Mouse (Mus musculus): ENCODE data around the gene F11. TPM values are rescaled to one million over a fixed set of nuclear protein-coding genes. Genes with fewer than 3 reads are reported as not detected.

F11 gene
- total RNA-seq, 2 experiments from 2014 or later = not detected

DNA sequence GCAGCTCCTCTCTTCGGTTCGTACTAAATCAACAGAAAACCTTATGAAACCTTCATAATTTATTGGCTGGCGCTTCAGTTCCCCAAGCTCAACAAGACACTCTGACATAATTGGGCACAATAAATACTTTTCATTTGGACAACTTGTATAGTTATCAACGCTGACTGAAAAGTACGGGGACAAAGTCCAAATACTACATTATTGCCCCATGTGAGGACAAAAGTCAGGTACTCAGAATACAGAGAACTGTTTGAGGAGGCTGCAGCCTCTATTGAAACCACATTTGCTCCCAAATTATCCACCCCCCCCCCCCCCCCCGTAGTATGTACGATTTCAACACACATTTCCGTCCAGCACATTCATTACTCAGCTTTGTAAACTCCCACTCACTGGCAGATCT is 22.5 kb downstream of the F11 start:
- no peak for DNase-seq

DNA sequence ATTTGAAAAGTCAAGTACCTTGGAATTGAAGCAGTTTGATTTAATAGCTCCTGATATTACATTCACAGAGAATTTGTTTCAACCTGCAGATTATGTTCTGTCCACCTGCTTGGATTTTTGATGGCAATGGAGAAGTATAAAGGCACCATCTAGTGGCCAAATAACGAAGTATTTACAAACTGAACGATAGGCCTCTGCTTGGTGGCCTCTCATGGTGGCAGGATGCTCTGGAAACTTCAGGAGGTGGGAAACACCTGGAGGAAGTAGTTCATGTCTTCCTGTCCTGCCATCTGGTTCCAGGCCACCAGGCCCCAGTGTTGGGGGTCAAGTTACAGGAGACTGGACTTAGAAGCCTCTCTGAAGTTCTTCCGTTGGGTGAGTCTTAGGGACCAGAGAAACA is 23.5 kb downstream of the F11 start:
- peak; percentile 4 to 34 for DNase-seq

DNA sequence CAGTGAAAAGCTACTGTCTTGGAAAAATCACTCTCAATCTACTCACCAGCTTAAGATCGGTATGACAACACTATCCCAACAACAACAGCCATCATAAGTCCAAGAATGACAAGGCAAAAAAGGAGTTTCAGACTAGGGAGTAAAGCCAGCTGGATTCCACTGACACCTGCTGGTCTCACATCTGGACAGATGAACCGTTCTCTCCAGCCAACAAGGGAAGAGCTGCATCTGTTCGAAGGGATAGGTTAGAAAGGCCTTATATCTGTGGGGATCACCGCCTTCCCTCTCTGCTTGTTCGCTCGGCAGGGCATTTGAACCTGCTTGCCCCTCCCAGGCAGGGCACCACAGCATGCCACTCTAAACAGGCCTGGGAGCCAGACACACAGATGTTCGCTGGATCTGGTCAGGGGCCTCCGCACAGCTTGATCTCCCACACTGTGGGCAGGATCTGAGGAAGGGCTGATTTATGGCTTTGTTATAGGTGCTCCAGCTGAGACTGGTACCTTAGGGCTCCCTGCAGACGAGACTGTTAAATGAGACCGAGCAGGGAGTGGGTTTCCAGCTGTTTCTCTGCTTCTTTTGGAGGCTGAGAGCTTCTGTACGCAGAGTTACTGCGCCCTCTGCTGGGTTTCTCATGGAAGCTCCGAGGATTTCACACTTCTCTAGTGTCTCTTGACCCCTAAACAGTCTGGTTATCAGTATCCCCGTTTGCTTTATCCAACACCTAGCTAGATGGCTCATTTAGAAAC is 25.5 kb downstream of the F11 start:
- DNase-seq = peak; percentile 9 to 67

DNA sequence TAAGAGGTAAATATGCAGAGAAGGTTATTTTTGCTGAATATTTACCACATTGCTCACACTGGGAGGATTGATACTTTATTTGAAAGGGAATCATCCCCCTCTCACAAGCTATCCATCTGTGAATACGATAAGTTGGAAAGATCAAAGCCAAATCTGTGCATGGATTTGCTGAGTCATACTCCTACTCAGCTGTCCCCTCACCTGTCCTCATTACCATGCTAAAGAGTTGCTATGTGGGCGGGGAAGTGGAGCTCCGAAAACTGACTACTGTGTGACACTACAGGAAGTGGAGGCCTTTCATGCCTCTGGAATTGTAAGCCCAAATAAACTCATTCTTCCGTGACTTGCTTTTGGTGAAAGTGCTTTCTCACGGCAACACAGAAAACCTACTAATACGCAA is 26.6 kb downstream of the F11 start:
- no peak for DNase-seq

GRCm38 (mm10) chr8:45233256-45233655 is 28.6 kb downstream of the F11 start:
- no peak for DNase-seq

DNA sequence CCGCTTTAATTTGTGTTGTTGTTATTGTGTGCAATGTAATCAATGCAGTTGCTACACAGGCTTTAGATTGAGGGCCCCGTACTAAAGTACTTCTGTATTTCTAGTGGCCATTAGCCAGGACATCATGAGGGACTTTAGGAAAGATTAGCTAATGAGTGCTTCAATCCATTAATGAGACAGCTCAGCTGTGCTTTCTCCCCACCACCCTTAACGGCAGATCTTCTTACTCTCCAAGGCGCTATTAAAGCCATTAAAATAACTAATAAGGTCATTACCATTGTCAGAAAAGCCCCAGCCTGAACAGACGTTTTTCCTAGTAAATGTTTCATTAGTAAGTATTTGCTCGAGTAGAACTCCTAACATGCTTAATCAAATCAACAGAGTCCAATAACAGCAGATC is 59.4 kb downstream of the F11 start:
- no peak for DNase-seq

GRCm38 (mm10) chr8:45201605-45202004 is 60.2 kb downstream of the F11 start:
- DNase-seq = peak; percentile 11 to 24

- no peak for DNase-seq
Measured at GRCm38 (mm10) chr8:45197294-45197693, 64.5 kb downstream of the F11 start.

DNA sequence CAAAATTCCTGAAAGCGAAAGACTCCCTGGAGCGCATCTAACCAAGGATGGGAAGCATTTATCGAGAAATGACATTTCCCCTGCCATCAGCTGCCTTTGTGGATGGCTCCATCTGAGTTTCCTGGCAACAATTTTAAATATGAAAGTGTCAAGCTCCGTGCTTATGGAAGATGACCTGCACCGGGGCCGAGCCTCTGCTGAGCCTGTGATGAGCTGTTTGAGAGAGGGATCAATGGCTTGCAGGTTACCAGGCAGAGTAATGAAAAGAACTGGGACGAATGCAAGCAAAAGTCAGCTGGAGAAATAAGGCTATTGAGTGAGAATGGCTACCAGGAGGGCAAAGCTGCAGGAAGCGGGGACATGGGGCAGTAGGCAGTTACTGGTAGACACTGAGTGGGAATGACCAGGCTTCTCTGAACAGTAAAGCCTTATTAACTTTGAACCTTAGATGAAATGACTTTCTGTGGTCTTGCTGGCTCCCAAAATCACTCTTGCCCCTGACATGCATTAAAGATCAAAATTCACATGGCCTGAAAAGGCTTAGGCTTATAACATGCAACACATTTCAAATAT is 65.8 kb downstream of the F11 start:
- DNase-seq = no peak

Other genes with a start within 250 kb of the F11 start
- not detected for gene Mtnr1a, start 192.9 kb downstream of the F11 start, total RNA-seq (2021)
- not detected for gene Klkb1, start 32.8 kb upstream of the F11 start, total RNA-seq (2021)
- gene Gm45753, start 46.4 kb upstream of the F11 start, total RNA-seq (2021) = not detected
- gene Cyp4v3, start 71.2 kb upstream of the F11 start, total RNA-seq (2021) = 1 to 10 TPM; 2.2 to 2.8 TPM
- 1 to 10 TPM; 5.0 to 5.1 TPM for gene Fam149a, start 120.3 kb upstream of the F11 start, total RNA-seq (2021)
- 1 to 10 TPM; 6.2 to 7.8 TPM for gene Tlr3, start 149.0 kb upstream of the F11 start, total RNA-seq (2021)
- 100 to 1,000 TPM; 568 to 575 TPM for gene Sorbs2, start 245.8 kb upstream of the F11 start, total RNA-seq (2021)

Measured in heart, adult 18-20 months (tissue).